8 mouse cellular contexts compared by ENCODE assay signal in the genomic region with DNA sequence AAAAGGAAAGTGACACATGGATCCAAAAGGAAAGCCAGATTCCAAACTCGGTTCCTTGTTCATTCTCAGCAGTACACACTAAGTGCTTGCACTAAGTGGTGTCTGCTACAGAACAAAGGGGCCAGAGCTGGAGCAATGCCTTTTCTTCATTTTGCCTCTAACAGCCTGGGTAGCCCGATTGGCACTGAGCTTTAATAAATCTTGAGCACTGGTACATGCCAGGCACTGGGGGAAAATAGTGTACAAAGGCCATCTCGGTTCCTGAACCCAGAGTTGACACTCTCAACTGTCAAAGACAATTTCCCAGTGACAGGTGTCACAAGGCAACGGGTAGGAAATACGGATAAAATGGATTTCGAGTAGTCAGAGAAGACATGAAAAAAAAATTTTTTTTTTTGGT. TPM values are rescaled to one million over a fixed set of nuclear protein-coding genes. Genes with fewer than 3 reads are reported as not detected.
DNase-seq lines count a peak whose midpoint lies in the region; ATAC-seq and TF ChIP-seq lines count a peak whose summit lies in the region.

No protein-coding gene starts in this region.

- no peak for DNase-seq in layer of hippocampus, adult 2 months (ENCODE audit: low spot score in 2 of 2)
- DNase-seq in layer of hippocampus, adult 9-11 months = no peak
- peak; percentile 63 for DNase-seq in adrenal gland, postnatal 10 days
- DNase-seq in frontal cortex, postnatal 25 days (ENCODE audit: low spot score in 2 of 2) = no peak

- H3K4me3 ChIP-seq in layer of hippocampus, adult 2 months = peak overlapping the region; percentile 86
- peak overlapping the region; percentile 93 for H3K4me3 ChIP-seq in heart, embryonic 11.5 days (ENCODE audit: low read depth, low read length)
- peak overlapping the region; percentile 97 for H3K4me3 ChIP-seq in kidney, embryonic 16.5 days (ENCODE audit: low read length)
- H3K4me3 ChIP-seq in midbrain, embryonic 15.5 days = peak overlapping the region; percentile 89

- H3K27ac ChIP-seq in layer of hippocampus, adult 2 months = peak overlapping the region; percentile 94
- peak overlapping the region; percentile 89; the same call in 1 of the 2 replicates for H3K27ac ChIP-seq in heart, embryonic 11.5 days (ENCODE audit: low read depth, low read length)
- peak overlapping the region; percentile 86; the same call in 1 of the 2 replicates for H3K27ac ChIP-seq in kidney, embryonic 16.5 days (ENCODE audit: low read length)
- peak overlapping the region; percentile 92 for H3K27ac ChIP-seq in midbrain, embryonic 15.5 days

- peak overlapping the region; percentile 70 for H3K9ac ChIP-seq in heart, embryonic 11.5 days (ENCODE audit: low read depth, low read length)
- H3K9ac ChIP-seq in kidney, embryonic 16.5 days (replicated peaks; ENCODE audit: low read length) = peak overlapping the region; percentile 63
- peak overlapping the region; percentile 55 for H3K9ac ChIP-seq in midbrain, embryonic 15.5 days

- no peak for ATAC-seq in heart, embryonic 11.5 days (replicated peaks; ENCODE audit: insufficient number of reproducible peaks, low FRiP score, low TSS enrichment)
- no peak for ATAC-seq in kidney, embryonic 16.5 days (ENCODE audit: low FRiP score, low TSS enrichment)
- ATAC-seq in midbrain, embryonic 15.5 days (replicated peaks) = peak; percentile 3; the same call in 1 of the 2 replicates
- ATAC-seq in erythroid progenitor cell, adult 5-6 weeks (replicated peaks; ENCODE audit: low FRiP score, poor library complexity, severe bottlenecking) = no peak

- WGBS in heart, embryonic 11.5 days (ENCODE audit: insufficient replicate concordance) = 44% methylated on average over 6 of the region's 6 CpGs
- 45% methylated on average over 6 of the region's 6 CpGs for WGBS in kidney, embryonic 16.5 days
- WGBS in midbrain, embryonic 15.5 days = 45% methylated on average over 6 of the region's 6 CpGs

- 0 out of 2 replicates have a peak, but pooled peaks cover 3% of the 10 kb centered on the region for H3K4me1 ChIP-seq in heart, embryonic 11.5 days (ENCODE audit: control insufficient read depth, insufficient read depth, low read length)
- H3K4me1 ChIP-seq in kidney, embryonic 16.5 days (ENCODE audit: insufficient read depth, low read length) = peaks cover 10% of the 10 kb centered on the region
- H3K4me1 ChIP-seq in midbrain, embryonic 15.5 days = peaks cover 33% of the 10 kb centered on the region

- no peaks in the 10 kb centered on the region for H3K9me3 ChIP-seq in heart, embryonic 11.5 days (replicated peaks; ENCODE audit: control insufficient read depth, low read length)
- no peaks in the 10 kb centered on the region for H3K9me3 ChIP-seq in kidney, embryonic 16.5 days (ENCODE audit: low read length)
- no peaks in the 10 kb centered on the region for H3K9me3 ChIP-seq in midbrain, embryonic 15.5 days

- no peak for TF ChIP-seq CTCF in layer of hippocampus, adult 2 months (conservative IDR thresholded peaks at IDR 0.05)

- peaks cover 6% of the 10 kb centered on the region; the same call in 1 of the 2 replicates for H3K36me3 ChIP-seq in heart, embryonic 11.5 days (ENCODE audit: control insufficient read depth, insufficient read depth, low read length)
- peaks cover 14% of the 10 kb centered on the region for H3K36me3 ChIP-seq in kidney, embryonic 16.5 days (ENCODE audit: insufficient read depth, low read length)
- H3K36me3 ChIP-seq in midbrain, embryonic 15.5 days (replicated peaks) = peaks cover 8% of the 10 kb centered on the region

- H3K4me2 ChIP-seq in heart, embryonic 11.5 days = peak overlapping the region; percentile 65
- H3K4me2 ChIP-seq in kidney, embryonic 16.5 days (replicated peaks; ENCODE audit: low read depth, low read length) = peak overlapping the region; percentile 66
- H3K4me2 ChIP-seq in midbrain, embryonic 15.5 days = peak overlapping the region; percentile 66

- no peaks in the 10 kb centered on the region for H3K27me3 ChIP-seq in heart, embryonic 11.5 days (ENCODE audit: control insufficient read depth, insufficient read depth, low read length)
- no peaks in the 10 kb centered on the region for H3K27me3 ChIP-seq in kidney, embryonic 16.5 days (ENCODE audit: insufficient read depth, low read length)
- H3K27me3 ChIP-seq in midbrain, embryonic 15.5 days (replicated peaks) = 0 out of 2 replicates have a peak, but pooled peaks cover 2% of the 10 kb centered on the region

RNA-seq across cellular contexts. Expression of gene Mtch2, which starts 0.8 kb away (rescaled TPM):
- 100 to 1,000 TPM; 114 to 129 TPM for total RNA-seq in layer of hippocampus, adult 2 months (2021)
- 100 to 1,000 TPM; 412 to 444 TPM for total RNA-seq in adrenal gland, postnatal 10 days (2021)
- polyA plus RNA-seq in heart, embryonic 11.5 days (2014; fragmentation: Nextera tagmentation; extraction: Ambion mirVana) = 262 and 263 TPM in 2 replicates
- 240 and 244 TPM in 2 replicates for polyA plus RNA-seq in kidney, embryonic 16.5 days (2015; fragmentation: Nextera tagmentation; extraction: Ambion mirVana)
- polyA plus RNA-seq in midbrain, embryonic 15.5 days (2015; fragmentation: Nextera tagmentation; extraction: Ambion mirVana) = 242 and 250 TPM in 2 replicates
- 55.3 and 63.1 TPM in 2 replicates for total RNA-seq in erythroid progenitor cell, adult 5-6 weeks (2015; ENCODE audit: low replicate concordance)
- total RNA-seq in erythroid progenitor cell, adult 5-6 weeks (2017; ENCODE audit: low replicate concordance) = 50.0 and 56.9 TPM in 2 replicates

RNA-seq across cellular contexts. Expression of gene C1qtnf4, which starts 39.5 kb away (rescaled TPM):
- 100 to 1,000 TPM; 184 to 200 TPM for total RNA-seq in layer of hippocampus, adult 2 months (2021)
- 1 to 10 TPM; 3.3 to 4.8 TPM for total RNA-seq in adrenal gland, postnatal 10 days (2021)
- polyA plus RNA-seq in heart, embryonic 11.5 days (2014; fragmentation: Nextera tagmentation; extraction: Ambion mirVana) = 15.7 and 16.2 TPM in 2 replicates
- polyA plus RNA-seq in kidney, embryonic 16.5 days (2015; fragmentation: Nextera tagmentation; extraction: Ambion mirVana) = 6.5 and 7.0 TPM in 2 replicates
- polyA plus RNA-seq in midbrain, embryonic 15.5 days (2015; fragmentation: Nextera tagmentation; extraction: Ambion mirVana) = 137 and 138 TPM in 2 replicates
- total RNA-seq in erythroid progenitor cell, adult 5-6 weeks (2015; ENCODE audit: low replicate concordance) = not detected in 2 replicates
- not detected in 2 replicates for total RNA-seq in erythroid progenitor cell, adult 5-6 weeks (2017; ENCODE audit: low replicate concordance)

RNA-seq across cellular contexts. Expression of gene Kbtbd4, which starts 58.4 kb away (rescaled TPM):
- total RNA-seq in layer of hippocampus, adult 2 months (2021) = 10 to 100 TPM; 38.1 to 39.5 TPM
- 10 to 100 TPM; 24.6 to 26.6 TPM for total RNA-seq in adrenal gland, postnatal 10 days (2021)
- 26.2 and 31.5 TPM in 2 replicates for polyA plus RNA-seq in heart, embryonic 11.5 days (2014; fragmentation: Nextera tagmentation; extraction: Ambion mirVana)
- polyA plus RNA-seq in kidney, embryonic 16.5 days (2015; fragmentation: Nextera tagmentation; extraction: Ambion mirVana) = 46.8 and 50.2 TPM in 2 replicates
- 70.4 and 71.1 TPM in 2 replicates for polyA plus RNA-seq in midbrain, embryonic 15.5 days (2015; fragmentation: Nextera tagmentation; extraction: Ambion mirVana)
- total RNA-seq in erythroid progenitor cell, adult 5-6 weeks (2015; ENCODE audit: low replicate concordance) = 9.0 and 11.3 TPM in 2 replicates
- total RNA-seq in erythroid progenitor cell, adult 5-6 weeks (2017; ENCODE audit: low replicate concordance) = 6.2 and 8.1 TPM in 2 replicates

RNA-seq across cellular contexts. Expression of gene Ndufs3, which starts 58.5 kb away (rescaled TPM):
- total RNA-seq in layer of hippocampus, adult 2 months (2021) = 100 to 1,000 TPM; 224 to 255 TPM
- total RNA-seq in adrenal gland, postnatal 10 days (2021) = 100 to 1,000 TPM; 692 to 778 TPM
- polyA plus RNA-seq in heart, embryonic 11.5 days (2014; fragmentation: Nextera tagmentation; extraction: Ambion mirVana) = 331 and 358 TPM in 2 replicates
- polyA plus RNA-seq in kidney, embryonic 16.5 days (2015; fragmentation: Nextera tagmentation; extraction: Ambion mirVana) = 246 and 251 TPM in 2 replicates
- 202 and 212 TPM in 2 replicates for polyA plus RNA-seq in midbrain, embryonic 15.5 days (2015; fragmentation: Nextera tagmentation; extraction: Ambion mirVana)
- total RNA-seq in erythroid progenitor cell, adult 5-6 weeks (2015; ENCODE audit: low replicate concordance) = 54.1 and 60.9 TPM in 2 replicates
- 19.4 and 20.4 TPM in 2 replicates for total RNA-seq in erythroid progenitor cell, adult 5-6 weeks (2017; ENCODE audit: low replicate concordance)

Comparison
In these comparisons a context has a peak if more than half of its experiments do, and no peak if none do; other contexts are left out.
1. RNA of gene C1qtnf4, which starts 39.5 kb away (total RNA-seq): 184 to 200 TPM in layer of hippocampus, adult 2 months; 3.3 to 4.8 TPM in adrenal gland, postnatal 10 days and not detected in erythroid progenitor cell, adult 5-6 weeks; every median in the first group is over 10 times any median in the second.
2. Peak in every context shown above with its lines, with median percentiles within 50 percentile points of each other: H3K27ac ChIP-seq, H3K4me3 ChIP-seq, H3K4me2 ChIP-seq and H3K9ac ChIP-seq.